Comparison of ENCODE assay signal across 8 mouse cellular contexts in genomic region chr9:110244567-110244888, GRCm38 (mm10). TPM values are rescaled to one million over a fixed set of nuclear protein-coding genes. Genes with fewer than 3 reads are reported as not detected.
A peak's percentile ranks its signal among the peaks of the same experiment; 100 is the strongest.
DNase-seq lines count a peak whose midpoint lies in the region; ATAC-seq lines count a peak whose summit lies in the region.

No protein-coding gene starts in this region.

- peak overlapping the region; percentile 100 for H3K4me2 ChIP-seq in heart, embryonic 16.5 days (ENCODE audit: low read depth, low read length)
- peak overlapping the region; percentile 88 for H3K4me2 ChIP-seq in liver, embryonic 15.5 days

- H3K27ac ChIP-seq in heart, embryonic 10.5 days = peak overlapping the region; percentile 56; the same call in 1 of the 2 replicates
- H3K27ac ChIP-seq in heart, embryonic 16.5 days (ENCODE audit: low read length) = no peak overlapping the region
- no peak overlapping the region for H3K27ac ChIP-seq in liver, embryonic 15.5 days (replicated peaks)

- H3K27me3 ChIP-seq in heart, embryonic 10.5 days (ENCODE audit: insufficient read depth, poor library complexity, severe bottlenecking) = peaks cover 67% of the 10 kb centered on the region
- peaks cover 9% of the 10 kb centered on the region for H3K27me3 ChIP-seq in heart, embryonic 16.5 days (ENCODE audit: control insufficient read depth, insufficient read depth, low read length)
- peaks cover 58% of the 10 kb centered on the region for H3K27me3 ChIP-seq in liver, embryonic 15.5 days

- H3K9ac ChIP-seq in heart, embryonic 16.5 days (ENCODE audit: low read length) = peak overlapping the region; percentile 66
- H3K9ac ChIP-seq in liver, embryonic 15.5 days = 0 out of 2 replicates have a peak overlapping the region, but pooled peaks have one; percentile 18

- H3K4me1 ChIP-seq in heart, embryonic 10.5 days = peaks cover 26% of the 10 kb centered on the region
- H3K4me1 ChIP-seq in heart, embryonic 16.5 days (ENCODE audit: control insufficient read depth, insufficient read depth, low read length) = peaks cover 4% of the 10 kb centered on the region
- peaks cover 18% of the 10 kb centered on the region for H3K4me1 ChIP-seq in liver, embryonic 15.5 days (replicated peaks)

- no peak for DNase-seq in heart, embryonic 10.5 days (ENCODE audit: low spot score)
- no peak for DNase-seq in heart, adult 8-10 months (ENCODE audit: low spot score)
- DNase-seq in ES-CJ7 (ENCODE audit: low read depth, low spot score) = peak; percentile 47
- DNase-seq in left cerebral cortex, postnatal 25 days (ENCODE audit: low spot score in 2 of 2) = no peak
- DNase-seq in T-cell, adult 2 months (ENCODE audit: low spot score) = no peak
- DNase-seq in yolk sac, embryonic 10.5 days (ENCODE audit: low spot score) = no peak

- 21% methylated on average over 7 of the region's 7 CpGs for WGBS in heart, embryonic 10.5 days
- 24% methylated on average over 7 of the region's 7 CpGs for WGBS in heart, embryonic 16.5 days
- 26% methylated on average over 7 of the region's 7 CpGs for WGBS in liver, embryonic 15.5 days (ENCODE audit: insufficient replicate concordance)

- peak overlapping the region; percentile 83 for H3K4me3 ChIP-seq in heart, embryonic 10.5 days
- peak overlapping the region; percentile 80 for H3K4me3 ChIP-seq in heart, embryonic 16.5 days (ENCODE audit: low read length)
- peak overlapping the region; percentile 60; the same call in 1 of the 2 replicates for H3K4me3 ChIP-seq in liver, embryonic 15.5 days (replicated peaks)

- H3K36me3 ChIP-seq in heart, embryonic 10.5 days = peaks cover 15% of the 10 kb centered on the region; the same call in 1 of the 2 replicates
- H3K36me3 ChIP-seq in heart, embryonic 16.5 days (ENCODE audit: control insufficient read depth, insufficient read depth) = no peaks in the 10 kb centered on the region
- H3K36me3 ChIP-seq in liver, embryonic 15.5 days (replicated peaks) = peaks cover 4% of the 10 kb centered on the region; the same call in 1 of the 2 replicates

- H3K9me3 ChIP-seq in heart, embryonic 10.5 days = no peaks in the 10 kb centered on the region
- no peaks in the 10 kb centered on the region for H3K9me3 ChIP-seq in heart, embryonic 16.5 days (replicated peaks; ENCODE audit: control insufficient read depth, low read length)
- no peaks in the 10 kb centered on the region for H3K9me3 ChIP-seq in liver, embryonic 15.5 days (replicated peaks)

- intact Hi-C loops in left cerebral cortex, postnatal 25 days (cut with DNase I) = loop anchor here (2.0 kb wide), 1 partner anchor 38 kb away; no protein-coding TSS in a partner anchor

- ATAC-seq in heart, embryonic 16.5 days (replicated peaks; ENCODE audit: extremely low read depth, insufficient read depth, low FRiP score) = no peak
- ATAC-seq in liver, embryonic 15.5 days (ENCODE audit: insufficient read depth) = no peak

RNA-seq across cellular contexts. Expression of gene Cspg5, which starts 0.9 kb away (rescaled TPM):
- 0.24 and 0.65 TPM in 2 replicates for polyA plus RNA-seq in heart, embryonic 10.5 days (2016; fragmentation: Nextera tagmentation; extraction: Ambion mirVana)
- under 1 TPM; 0.12 to 0.41 (median 0.19) TPM for total RNA-seq in heart, adult 8-10 months (2022)
- polyA plus RNA-seq in heart, embryonic 16.5 days (2015; fragmentation: Nextera tagmentation; extraction: Ambion mirVana) = 1.2 and 1.4 TPM in 2 replicates
- 0.29 and 0.40 TPM in 2 replicates for polyA plus RNA-seq in liver, embryonic 15.5 days (2015; fragmentation: Nextera tagmentation; extraction: Ambion mirVana)
- total RNA-seq in left cerebral cortex, postnatal 25 days (2021) = 100 to 1,000 TPM; 376 to 397 TPM
